Mouse (Mus musculus): ENCODE measurements around the gene Lsg1. TPM values are rescaled to one million over a fixed set of nuclear protein-coding genes. Genes with fewer than 3 reads are reported as not detected.

Lsg1 gene
- polyA plus RNA-seq, 1 experiment, result 9.4 TPM

GRCm38 (mm10) chr16:30518635-30519034, 68.8 kb downstream of the Lsg1 start:
- no peak for DNase-seq
- Histone ChIP-seq H3K27ac (ENCODE audit: insufficient read depth, low read depth, low read length) (no peak overlapping the region), H3K4me1 (ENCODE audit: control insufficient read depth, insufficient read depth, low read length) (peaks cover 5% of the 10 kb centered on the region; the same call in 1 of the 2 replicates), H3K4me3 (ENCODE audit: insufficient read depth, low read depth, low read length) (no peak overlapping the region), H3K27me3 (replicated peaks; ENCODE audit: control insufficient read depth, insufficient read depth, low read length) (no peaks in the 10 kb centered on the region), H3K36me3 (ENCODE audit: control insufficient read depth, insufficient read depth, low read length) (no peaks in the 10 kb centered on the region)
- 38% methylated on average over 9 of the region's 9 CpGs for WGBS
- TF ChIP-seq POLR2A (IDR thresholded peaks at IDR 0.05; ENCODE audit: low read depth, low read length) (no peak), CTCF (conservative IDR thresholded peaks at IDR 0.05; ENCODE audit: insufficient read depth, insufficient read length, low read depth, low read length) (no peak)

GRCm38 (mm10) chr16:30517666-30518283, 69.6 kb downstream of the Lsg1 start:
- 53% methylated on average over 11 of the region's 11 CpGs for WGBS
- TF ChIP-seq CTCF (conservative IDR thresholded peaks at IDR 0.05; ENCODE audit: insufficient read depth, insufficient read length, low read depth, low read length) (no peak), POLR2A (IDR thresholded peaks at IDR 0.05; ENCODE audit: low read depth, low read length) (no peak)
- no peak overlapping the region for H3K4me3 ChIP-seq (ENCODE audit: insufficient read depth, low read depth, low read length)
- H3K27me3 ChIP-seq (replicated peaks; ENCODE audit: control insufficient read depth, insufficient read depth, low read length), result no peaks in the 10 kb centered on the region
- no peak overlapping the region for H3K27ac ChIP-seq (ENCODE audit: insufficient read depth, low read depth, low read length)
- H3K4me1 ChIP-seq (ENCODE audit: control insufficient read depth, insufficient read depth, low read length), result peaks cover 12% of the 10 kb centered on the region
- no peaks in the 10 kb centered on the region for H3K36me3 ChIP-seq (ENCODE audit: control insufficient read depth, insufficient read depth, low read length)
- DNase-seq, result no peak

- no peak overlapping the region for H3K4me3 ChIP-seq (ENCODE audit: insufficient read depth, low read depth, low read length)
- DNase-seq, result no peak
- H3K27me3 ChIP-seq (replicated peaks; ENCODE audit: control insufficient read depth, insufficient read depth, low read length), result no peaks in the 10 kb centered on the region
- H3K36me3 ChIP-seq (ENCODE audit: control insufficient read depth, insufficient read depth, low read length), result no peaks in the 10 kb centered on the region
- TF ChIP-seq POLR2A (IDR thresholded peaks at IDR 0.05; ENCODE audit: low read depth, low read length), result no peak
- no peak for TF ChIP-seq CTCF (conservative IDR thresholded peaks at IDR 0.05; ENCODE audit: insufficient read depth, insufficient read length, low read depth, low read length)
- 93% methylated on average over 9 of the region's 9 CpGs for WGBS
- no peak overlapping the region for H3K27ac ChIP-seq (ENCODE audit: insufficient read depth, low read depth, low read length)
- H3K4me1 ChIP-seq (ENCODE audit: control insufficient read depth, insufficient read depth, low read length), result peaks cover 20% of the 10 kb centered on the region
Observed at GRCm38 (mm10) chr16:30516993-30517392, 70.4 kb downstream of the Lsg1 start.

GRCm38 (mm10) chr16:30515418-30515817, 72.0 kb downstream of the Lsg1 start:
- H3K27me3 ChIP-seq (replicated peaks; ENCODE audit: control insufficient read depth, insufficient read depth, low read length), result no peaks in the 10 kb centered on the region
- H3K27ac ChIP-seq (ENCODE audit: insufficient read depth, low read depth, low read length), result no peak overlapping the region
- H3K4me1 ChIP-seq (ENCODE audit: control insufficient read depth, insufficient read depth, low read length), result peaks cover 26% of the 10 kb centered on the region
- no peak overlapping the region for H3K4me3 ChIP-seq (ENCODE audit: insufficient read depth, low read depth, low read length)
- DNase-seq, result no peak
- H3K36me3 ChIP-seq (ENCODE audit: control insufficient read depth, insufficient read depth, low read length), result no peaks in the 10 kb centered on the region
- TF ChIP-seq POLR2A (IDR thresholded peaks at IDR 0.05; ENCODE audit: low read depth, low read length) (no peak), CTCF (conservative IDR thresholded peaks at IDR 0.05; ENCODE audit: insufficient read depth, insufficient read length, low read depth, low read length) (peak; percentile 66)
- WGBS, result 77% methylated on average over 12 of the region's 12 CpGs

GRCm38 (mm10) chr16:30513050-30514024, 74.1 kb downstream of the Lsg1 start:
- H3K4me3 ChIP-seq (ENCODE audit: insufficient read depth, low read depth, low read length), result no peak overlapping the region
- H3K4me1 ChIP-seq (ENCODE audit: control insufficient read depth, insufficient read depth, low read length), result peaks cover 26% of the 10 kb centered on the region
- no peaks in the 10 kb centered on the region for H3K27me3 ChIP-seq (replicated peaks; ENCODE audit: control insufficient read depth, insufficient read depth, low read length)
- WGBS, result 42% methylated on average over 20 of the region's 20 CpGs
- TF ChIP-seq POLR2A (IDR thresholded peaks at IDR 0.05; ENCODE audit: low read depth, low read length) (no peak), CTCF (conservative IDR thresholded peaks at IDR 0.05; ENCODE audit: insufficient read depth, insufficient read length, low read depth, low read length) (no peak)
- H3K36me3 ChIP-seq (ENCODE audit: control insufficient read depth, insufficient read depth, low read length), result no peaks in the 10 kb centered on the region
- peak overlapping the region; percentile 74 for H3K27ac ChIP-seq (ENCODE audit: insufficient read depth, low read depth, low read length)
- DNase-seq, result peak; percentile 83

- peak; percentile 90 for DNase-seq
- no peak overlapping the region for H3K4me3 ChIP-seq (ENCODE audit: insufficient read depth, low read depth, low read length)
- H3K36me3 ChIP-seq (ENCODE audit: control insufficient read depth, insufficient read depth, low read length), result no peaks in the 10 kb centered on the region
- H3K27ac ChIP-seq (ENCODE audit: insufficient read depth, low read depth, low read length), result peak overlapping the region; percentile 76
- WGBS, result 23% methylated on average over 8 of the region's 8 CpGs
- TF ChIP-seq POLR2A (IDR thresholded peaks at IDR 0.05; ENCODE audit: low read depth, low read length) (no peak), CTCF (conservative IDR thresholded peaks at IDR 0.05; ENCODE audit: insufficient read depth, insufficient read length, low read depth, low read length) (no peak)
- H3K4me1 ChIP-seq (ENCODE audit: control insufficient read depth, insufficient read depth, low read length), result peaks cover 26% of the 10 kb centered on the region
- no peaks in the 10 kb centered on the region for H3K27me3 ChIP-seq (replicated peaks; ENCODE audit: control insufficient read depth, insufficient read depth, low read length)
Observed at GRCm38 (mm10) chr16:30512375-30513049, 74.9 kb downstream of the Lsg1 start.

Data from kidney, adult 2 months (tissue).